Mouse (Mus musculus): ENCODE results near the gene Rabep1.
"Not testable (repeated sequence)": the region's sequence is repeated elsewhere in the genome, so short reads cannot be mapped to it uniquely, and the experiment has no call there.

The Rabep1 gene

DNA sequence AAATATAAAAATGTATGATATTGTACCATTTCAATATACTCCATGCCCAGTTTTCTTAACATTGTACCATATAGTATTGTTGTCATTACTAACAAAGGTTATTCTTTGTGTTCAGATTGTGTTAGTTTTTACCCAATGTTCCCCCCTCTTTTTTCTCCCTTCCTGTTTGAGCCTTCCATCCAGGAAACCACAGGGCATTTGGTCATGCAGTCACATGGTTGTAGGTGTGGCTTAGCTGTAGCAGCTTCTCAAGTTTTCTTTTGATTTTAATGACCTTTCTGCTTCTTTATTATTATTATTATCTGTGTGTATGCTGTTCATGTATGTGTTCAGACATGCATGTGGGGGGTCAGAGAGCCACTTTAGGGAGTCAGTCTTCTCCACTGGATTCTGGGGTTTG is 47.0 kb downstream of the Rabep1 start:
- no peak for DNase-seq (ENCODE audit: extremely low spot score)

DNA sequence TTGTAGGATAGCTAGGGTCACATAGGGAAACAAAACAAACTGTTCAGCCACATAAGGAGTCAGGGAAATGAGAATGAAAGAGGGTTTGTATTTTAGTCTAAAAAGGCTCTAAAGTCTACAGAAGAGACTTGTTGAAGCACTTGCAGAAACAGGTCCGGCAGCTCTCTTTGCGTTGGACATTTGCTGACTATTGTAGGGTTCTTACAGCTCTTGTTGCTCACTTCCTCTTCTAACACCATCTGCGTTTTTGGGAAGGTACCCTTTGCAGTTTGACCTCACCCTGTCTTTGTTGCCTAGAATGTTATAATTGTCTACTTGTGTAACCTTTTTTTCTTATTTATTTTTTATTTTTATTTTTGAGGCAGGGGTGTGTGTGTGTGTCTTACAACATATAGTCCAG is 53.1 kb downstream of the Rabep1 start:
- DNase-seq (ENCODE audit: extremely low spot score), result no peak

- not testable (repeated sequence) for DNase-seq (ENCODE audit: extremely low spot score)
Measured at GRCm38 (mm10) chr11:70898182-70898581, 53.6 kb downstream of the Rabep1 start.

DNA sequence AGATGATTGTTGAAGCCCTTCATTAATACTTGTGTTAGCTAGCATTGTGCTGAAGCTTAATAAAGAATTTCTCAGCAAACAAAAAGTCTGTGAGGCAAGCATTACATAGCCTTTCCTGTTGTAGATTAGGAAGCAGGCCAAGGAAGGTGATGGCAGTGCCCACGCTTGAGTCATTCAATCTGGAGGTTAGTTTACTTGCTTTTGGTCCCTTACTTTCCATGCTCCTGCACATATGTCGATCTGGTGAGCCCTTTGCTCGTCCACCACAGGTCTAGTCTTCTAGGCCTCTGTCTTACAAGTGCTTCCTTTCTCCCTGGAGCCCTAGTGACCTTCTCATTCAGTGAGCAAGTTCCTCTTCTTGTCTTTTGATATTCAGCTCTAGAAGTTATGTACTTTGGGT is 62.1 kb downstream of the Rabep1 start:
- no peak for DNase-seq (ENCODE audit: extremely low spot score)

GRCm38 (mm10) chr11:70911323-70911722 is 66.7 kb downstream of the Rabep1 start:
- DNase-seq (ENCODE audit: extremely low spot score), result no peak

GRCm38 (mm10) chr11:70911920-70912319 is 67.3 kb downstream of the Rabep1 start:
- no peak for DNase-seq (ENCODE audit: extremely low spot score)

GRCm38 (mm10) chr11:70917896-70918295 is 73.3 kb downstream of the Rabep1 start:
- DNase-seq (ENCODE audit: extremely low spot score), result no peak

DNA sequence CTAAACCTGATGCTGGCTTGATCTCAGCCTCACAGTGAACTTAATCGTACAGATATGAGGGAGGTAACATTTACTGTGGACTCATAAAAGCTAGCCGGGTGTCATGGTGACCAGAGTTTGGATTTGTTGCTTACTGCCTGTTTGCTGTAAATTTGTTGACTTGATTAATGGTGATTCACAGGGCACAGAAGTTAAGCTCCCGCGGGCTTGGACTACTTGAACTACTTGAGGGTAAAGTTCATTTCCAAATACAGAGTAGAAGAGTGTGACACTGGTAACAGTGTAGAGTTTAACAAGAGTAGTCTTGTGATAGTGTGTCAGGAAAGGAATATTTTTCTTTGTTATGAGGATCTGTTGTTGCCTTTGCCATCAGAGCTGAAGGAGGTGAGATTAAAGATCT is 74.9 kb downstream of the Rabep1 start:
- no peak for DNase-seq (ENCODE audit: extremely low spot score)

- no peak for DNase-seq (ENCODE audit: extremely low spot score)
Measured at GRCm38 (mm10) chr11:70931461-70931860, 86.9 kb downstream of the Rabep1 start.

- DNase-seq (ENCODE audit: extremely low spot score), result no peak
Measured at GRCm38 (mm10) chr11:70935316-70935715, 90.7 kb downstream of the Rabep1 start.

DNA sequence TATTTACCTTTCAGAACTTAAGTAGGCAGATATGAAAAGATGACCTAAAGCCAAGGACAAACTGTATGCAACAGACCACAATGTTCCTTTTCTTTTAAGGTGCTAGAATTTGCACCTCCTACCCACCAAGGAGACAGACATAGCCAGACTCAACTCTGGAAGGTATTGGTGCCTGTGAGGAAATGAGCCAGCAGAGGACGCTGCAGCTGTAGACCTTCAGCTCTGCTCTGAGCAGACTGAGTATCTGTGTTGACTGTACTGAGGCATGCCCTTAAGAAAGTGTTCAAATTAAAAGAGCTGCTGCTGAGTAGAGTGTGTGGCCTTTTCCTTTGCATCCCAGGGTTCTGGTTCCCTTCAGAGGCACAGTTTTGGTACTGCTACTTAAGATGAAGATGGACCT is 98.0 kb downstream of the Rabep1 start:
- DNase-seq (ENCODE audit: extremely low spot score), result no peak

DNA sequence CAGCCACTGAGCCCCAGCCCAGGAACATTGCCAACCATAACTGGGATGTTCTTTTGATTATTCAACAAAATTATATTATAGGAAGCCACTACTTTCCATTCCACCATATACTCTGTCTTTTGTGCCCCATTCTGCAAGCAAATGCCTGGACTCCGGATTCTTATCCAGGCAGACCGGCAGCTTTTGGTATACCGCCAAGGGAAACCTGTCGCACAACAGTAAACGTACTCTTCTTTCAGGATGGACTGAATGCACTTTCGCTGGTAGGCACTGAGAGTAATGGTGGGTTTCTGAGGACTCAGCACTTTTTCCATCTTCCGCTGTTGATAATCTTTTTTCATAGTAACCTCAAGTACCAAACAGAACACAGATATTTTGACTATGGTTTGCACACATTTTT is 99.1 kb downstream of the Rabep1 start:
- no peak for DNase-seq (ENCODE audit: extremely low spot score)

DNA sequence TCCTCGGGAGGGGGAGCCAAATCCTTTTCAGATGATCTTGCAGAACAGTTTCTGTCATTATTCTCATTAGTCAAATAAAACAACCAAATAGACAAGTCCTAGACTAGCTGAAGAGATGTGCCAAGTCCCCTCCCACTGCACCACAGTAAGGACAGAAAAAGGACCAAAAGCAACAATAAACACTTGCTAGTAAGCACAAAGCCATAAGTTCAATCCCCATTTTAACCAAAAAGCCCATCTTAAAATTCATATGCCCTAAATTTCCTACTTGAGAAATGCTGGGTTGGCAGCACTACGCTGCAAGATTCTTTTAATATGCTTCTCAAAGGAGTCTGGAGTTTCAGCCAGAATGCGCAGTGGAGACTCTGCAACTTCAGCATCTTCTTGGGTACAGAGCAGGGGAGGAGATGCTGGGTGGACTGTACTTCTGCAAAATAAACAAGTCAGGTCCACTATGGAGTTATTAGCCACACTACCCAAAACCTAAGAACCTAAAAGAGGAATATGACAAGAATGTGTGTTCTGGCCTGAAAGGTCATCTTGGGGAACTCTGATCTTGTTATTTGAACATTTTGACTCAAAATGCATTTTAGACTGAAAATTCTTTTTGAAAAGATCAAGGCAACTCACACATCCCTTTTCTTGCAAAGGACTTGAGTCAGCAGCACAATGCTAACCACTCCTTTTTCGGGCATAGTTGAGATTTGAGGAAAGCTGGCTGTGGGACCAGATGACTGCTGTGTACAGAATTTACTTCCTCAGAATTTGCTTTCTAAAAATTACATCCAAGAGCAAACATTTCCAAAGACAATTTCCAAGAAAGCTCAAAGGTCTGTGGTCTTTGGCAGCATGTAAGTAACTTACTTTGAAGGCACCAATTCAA is 100.6 kb downstream of the Rabep1 start:
- no peak for DNase-seq (ENCODE audit: extremely low spot score)

DNA sequence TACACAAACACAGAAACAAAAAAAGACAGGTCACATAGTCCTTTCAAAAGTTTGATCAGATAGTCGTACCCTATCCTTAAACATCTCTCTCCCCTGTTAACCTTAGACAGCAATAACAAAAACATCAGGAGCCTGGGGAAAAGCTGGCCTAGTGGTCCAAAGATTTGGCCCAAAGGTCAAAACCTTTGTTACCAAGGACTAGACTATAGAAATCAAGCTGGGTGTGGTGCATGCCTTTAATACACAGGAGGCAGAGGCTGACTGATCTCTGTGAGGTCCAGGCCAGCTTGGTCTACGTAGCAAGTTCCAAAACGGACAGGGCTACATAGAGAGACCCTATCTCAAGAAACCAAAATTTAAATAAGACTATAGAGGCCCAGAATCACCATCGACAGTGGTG is 110.1 kb downstream of the Rabep1 start:
- DNase-seq (ENCODE audit: extremely low spot score), result no peak

- no peak for DNase-seq (ENCODE audit: extremely low spot score)
Measured at GRCm38 (mm10) chr11:70960786-70961554, 116.4 kb downstream of the Rabep1 start.

DNA sequence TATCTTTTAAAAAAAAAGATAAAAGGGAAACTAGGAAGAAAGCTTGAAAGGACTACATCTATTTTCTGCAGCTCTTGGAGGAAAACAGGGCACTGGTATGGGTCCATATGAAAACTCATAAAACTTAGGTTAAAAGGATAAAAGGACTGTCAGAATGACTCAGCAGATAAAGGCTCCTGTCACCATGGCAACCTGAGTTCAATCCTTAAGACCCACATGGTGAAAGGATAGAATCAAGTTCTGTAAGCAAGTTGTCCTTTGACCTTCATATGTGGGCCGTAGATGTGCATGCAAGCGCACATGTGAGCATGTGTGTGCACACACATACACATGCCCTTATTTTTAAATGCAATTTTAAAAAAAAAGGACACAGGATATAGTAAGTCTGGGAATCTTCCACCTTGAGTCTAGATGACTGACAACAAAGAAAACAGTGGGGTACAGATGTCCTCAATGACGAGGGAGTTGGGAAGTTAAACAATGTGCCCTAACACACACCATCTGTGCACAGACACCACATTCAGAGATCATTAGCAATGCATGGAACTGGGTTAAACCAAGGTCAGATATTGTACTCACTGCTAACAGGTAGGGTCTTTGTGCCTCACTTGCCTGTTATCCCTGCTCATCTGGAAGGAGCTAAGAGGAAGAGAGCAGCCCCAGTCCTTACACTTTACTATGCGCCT is 119.8 kb downstream of the Rabep1 start:
- no peak for DNase-seq (ENCODE audit: extremely low spot score)

DNA sequence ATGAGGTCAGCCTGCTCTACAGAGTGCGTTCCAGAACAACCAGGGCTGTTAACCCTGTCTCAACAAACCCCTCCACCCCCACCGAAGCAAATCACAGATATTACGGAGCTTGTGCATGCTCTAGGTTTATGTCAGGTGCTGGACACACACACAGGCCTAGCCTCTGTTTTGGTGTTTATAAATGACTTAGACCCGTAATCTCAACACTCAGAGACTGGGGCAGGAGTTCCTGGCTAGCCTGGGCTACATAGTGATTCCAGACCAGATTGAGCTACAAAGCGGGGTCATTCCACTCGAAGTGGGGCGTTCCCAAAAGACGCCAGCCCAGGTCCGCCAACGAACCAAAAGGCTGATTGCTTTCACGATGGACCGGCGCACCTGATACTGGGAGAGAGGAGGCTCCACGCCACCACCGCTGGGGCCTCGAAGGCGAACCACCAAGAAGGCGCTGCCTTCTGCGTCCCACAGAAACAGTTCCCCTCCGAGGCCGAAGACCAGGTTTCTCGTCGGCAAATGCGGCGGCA is 124.8 kb downstream of the Rabep1 start:
- no peak for DNase-seq (ENCODE audit: extremely low spot score)

DNA sequence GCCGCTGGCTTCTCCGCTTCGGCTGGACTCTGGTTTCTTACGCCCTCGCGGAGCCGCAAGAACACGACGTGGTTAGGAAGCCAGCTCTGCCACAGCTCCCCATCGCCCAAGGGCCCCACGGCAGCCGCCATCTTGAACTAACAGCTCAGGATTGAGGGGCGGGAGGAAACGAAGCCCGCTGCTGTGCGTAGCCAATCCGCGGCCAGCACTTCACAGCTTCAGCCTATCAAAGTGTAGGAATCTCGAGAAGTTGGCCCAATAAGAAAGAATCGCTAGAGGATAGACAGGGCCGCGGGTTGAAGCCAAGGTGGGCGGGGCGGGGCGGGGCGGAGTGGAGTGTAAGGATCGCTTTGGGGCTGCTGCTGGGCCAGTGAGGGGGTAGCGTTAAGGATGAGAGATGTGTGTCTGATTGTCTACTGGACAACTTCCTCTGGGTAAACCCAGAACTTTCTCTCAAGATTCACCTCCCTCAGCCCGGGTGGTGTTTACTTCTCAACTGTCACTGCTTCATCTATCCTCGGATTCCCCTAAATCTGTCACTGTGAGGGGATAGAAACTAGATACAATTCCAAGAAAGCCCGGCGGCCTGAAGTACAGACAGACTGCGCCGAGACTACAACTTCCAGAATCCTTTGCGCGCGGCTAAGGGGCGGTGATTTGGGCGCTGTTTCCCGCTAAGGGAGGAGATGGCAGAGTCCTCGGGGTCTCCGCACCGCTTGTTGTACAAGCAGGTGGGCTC is 125.4 kb downstream of the Rabep1 start, which contains the start of the genes Nup88 and Rpain:
Gene Nup88 (minus strand): TSS at position 153 of the 739 bp plus-strand sequence.
Gene Rpain (plus strand): TSS at position 393 of the 739 bp plus-strand sequence.
- peak; percentile 95 for DNase-seq (ENCODE audit: extremely low spot score)

GRCm38 (mm10) chr11:70970560-70971540 is 126.3 kb downstream of the Rabep1 start:
- no peak for DNase-seq (ENCODE audit: extremely low spot score)

DNA sequence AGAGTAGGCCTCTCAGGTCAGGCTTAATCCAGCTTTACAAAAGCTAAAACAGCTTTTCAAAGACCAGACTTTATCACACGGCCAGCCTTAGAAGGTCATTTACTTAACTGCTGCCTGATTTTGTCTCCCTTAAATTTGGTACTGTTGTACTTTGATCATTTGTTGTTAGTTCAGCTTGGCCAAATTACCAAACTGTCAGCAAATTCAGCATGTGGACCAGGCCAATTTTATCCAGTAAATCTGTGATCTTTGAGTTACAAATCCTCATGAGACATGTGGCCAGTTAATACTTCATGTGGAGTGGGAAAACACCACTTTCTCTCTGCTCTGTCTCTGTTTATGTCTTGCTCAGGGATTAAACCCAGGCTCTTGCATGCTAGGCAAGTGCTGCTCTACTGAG is 128.0 kb downstream of the Rabep1 start:
- no peak for DNase-seq (ENCODE audit: extremely low spot score)

All from embryo, embryonic 9.5 days (tissue).